Mouse (Mus musculus) right cerebral cortex, postnatal 36 days (tissue): Measurements from ENCODE around the gene Tulp4.
"Not testable (repeated sequence)": the region's sequence is repeated elsewhere in the genome, so short reads cannot be mapped to it uniquely, and the experiment has no call there.

Experiments used
- DNase-seq, 2 experiments: peaks; one replicate each; pipeline ENCODE4 v3.0.0; 2022; ENCODE audit warnings: low spot score in 2 of 2, mixed read lengths in 1 of 2

Gene Tulp4

GRCm38 (mm10) chr17:6187183-6187582 is 80.9 kb downstream of the Tulp4 start:
- no peak for DNase-seq

- DNase-seq: no peak
These were observed 83.0 kb downstream of the Tulp4 start for GRCm38 (mm10) chr17:6189207-6189606.

DNA sequence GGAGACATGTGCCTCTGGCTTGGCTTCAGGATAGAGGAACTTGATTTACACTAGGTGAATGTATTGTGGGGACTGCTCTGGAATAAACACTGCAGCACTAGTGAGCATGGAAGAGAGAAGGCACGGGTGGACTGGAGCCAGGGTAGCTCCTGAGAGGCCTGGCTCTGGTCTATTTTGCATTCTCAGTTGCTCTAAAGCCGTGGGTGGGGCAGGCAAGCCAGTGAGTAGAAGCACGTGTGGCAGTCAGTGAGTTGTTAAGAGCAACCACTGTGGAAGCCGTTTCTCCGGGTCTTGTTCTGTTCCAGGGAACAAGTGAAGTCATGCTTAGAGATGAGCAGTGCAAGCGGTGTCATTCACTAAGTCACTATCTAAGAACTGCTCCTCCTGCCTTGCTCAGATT is 86.0 kb downstream of the Tulp4 start:
- DNase-seq: peak in 1 of 2 experiments; percentile 38

DNA sequence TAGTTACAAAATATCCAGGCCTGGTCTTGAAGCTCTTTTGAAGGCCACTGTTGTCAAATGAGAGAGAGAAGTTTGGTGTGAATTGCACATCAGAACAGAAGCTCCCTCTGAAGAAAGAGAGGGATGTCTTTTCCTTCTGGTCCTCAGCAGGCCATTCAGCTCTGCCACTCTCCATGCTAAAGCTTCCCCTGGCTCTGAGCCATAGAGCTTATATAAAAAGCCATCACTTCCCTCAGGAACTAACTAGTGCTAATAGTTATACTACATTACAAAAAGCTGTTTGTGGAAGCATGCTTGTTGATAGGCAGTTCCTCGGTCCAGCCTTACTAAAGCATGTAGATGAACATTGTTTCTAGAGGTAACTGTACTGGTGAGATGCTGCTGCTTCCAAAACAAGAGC is 89.2 kb downstream of the Tulp4 start:
- no peak for DNase-seq

GRCm38 (mm10) chr17:6197491-6197890 is 91.3 kb downstream of the Tulp4 start:
- DNase-seq: no peak

GRCm38 (mm10) chr17:6198670-6199069 is 92.4 kb downstream of the Tulp4 start:
- DNase-seq: no peak

GRCm38 (mm10) chr17:6199166-6199565 is 92.9 kb downstream of the Tulp4 start:
- no peak for DNase-seq

- no peak for DNase-seq
These were observed 95.4 kb downstream of the Tulp4 start for GRCm38 (mm10) chr17:6201522-6202250.

DNA sequence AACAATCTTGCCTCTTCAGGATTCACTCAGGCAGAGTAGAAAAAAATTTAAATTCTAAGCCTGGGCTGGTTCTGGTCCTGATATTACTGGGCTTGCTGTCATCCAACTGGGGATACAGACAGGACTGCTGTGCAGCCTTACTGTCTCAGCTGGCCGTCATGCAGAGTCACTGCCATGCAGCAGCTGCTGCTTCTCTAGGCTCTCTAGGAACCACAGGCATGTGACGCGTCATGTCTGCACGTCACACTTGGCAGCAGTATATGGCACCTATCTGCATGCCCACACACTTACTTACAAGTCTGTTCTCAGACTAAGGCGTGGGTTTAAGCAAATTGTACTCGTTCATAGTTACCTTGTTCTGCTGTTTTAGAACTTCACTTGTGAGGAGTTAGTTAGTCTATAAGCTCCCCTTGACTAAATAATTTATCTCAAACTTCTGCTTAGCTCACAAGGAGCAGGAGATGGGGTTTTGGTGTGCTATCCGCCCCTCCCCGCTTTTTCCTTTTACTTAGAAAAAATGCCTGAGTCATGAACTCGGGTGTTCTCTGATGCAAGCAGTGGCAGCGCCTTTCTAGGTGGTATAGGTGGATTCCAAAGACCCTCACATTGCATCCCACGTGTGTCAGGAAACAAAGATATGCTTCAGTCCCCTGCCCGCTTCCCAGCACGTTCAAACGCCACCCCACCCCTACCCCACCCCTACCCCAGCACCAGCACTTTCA is 96.3 kb downstream of the Tulp4 start:
- peak; percentile 74 to 85 for DNase-seq

GRCm38 (mm10) chr17:6203126-6203525 is 96.9 kb downstream of the Tulp4 start:
- no peak for DNase-seq

GRCm38 (mm10) chr17:6203795-6204194 is 97.6 kb downstream of the Tulp4 start:
- DNase-seq: no peak

DNA sequence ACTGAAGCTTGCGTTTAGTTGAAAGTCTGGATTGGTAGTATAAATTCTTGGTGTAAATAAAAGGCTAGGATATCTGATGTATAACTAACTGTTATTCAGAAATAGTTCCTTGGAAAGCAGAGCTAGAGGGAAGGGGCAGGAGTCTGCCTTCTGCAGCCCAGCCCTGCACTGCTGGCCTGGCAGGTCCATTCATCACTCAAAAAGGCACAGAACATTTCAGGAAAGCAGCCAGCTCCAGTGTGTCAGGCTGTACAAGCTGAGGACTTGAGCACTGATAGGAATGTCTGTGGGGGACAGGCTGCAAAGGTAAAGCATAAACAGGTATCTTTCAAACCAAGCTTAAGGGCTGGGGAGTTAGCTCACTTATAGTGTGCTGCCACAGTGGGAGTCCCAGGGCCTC is 105.5 kb downstream of the Tulp4 start:
- no peak for DNase-seq

GRCm38 (mm10) chr17:6215640-6216039 is 109.4 kb downstream of the Tulp4 start:
- DNase-seq: no peak

GRCm38 (mm10) chr17:6216514-6216913 is 110.3 kb downstream of the Tulp4 start:
- no peak for DNase-seq

- not testable (repeated sequence) for DNase-seq
These were observed 126.4 kb downstream of the Tulp4 start for GRCm38 (mm10) chr17:6232633-6233032.

GRCm38 (mm10) chr17:6251298-6251697 is 145.1 kb downstream of the Tulp4 start:
- DNase-seq: not testable (repeated sequence)

GRCm38 (mm10) chr17:6256400-6257069 is 150.3 kb downstream of the Tulp4 start, which contains the start of gene Tmem181a:
Gene Tmem181a (plus strand): TSS chr17:6256860.
- DNase-seq: not testable (repeated sequence)

- peak; percentile 73 for DNase-seq
These were observed 150.8 kb downstream of the Tulp4 start for GRCm38 (mm10) chr17:6257070-6257456.

DNA sequence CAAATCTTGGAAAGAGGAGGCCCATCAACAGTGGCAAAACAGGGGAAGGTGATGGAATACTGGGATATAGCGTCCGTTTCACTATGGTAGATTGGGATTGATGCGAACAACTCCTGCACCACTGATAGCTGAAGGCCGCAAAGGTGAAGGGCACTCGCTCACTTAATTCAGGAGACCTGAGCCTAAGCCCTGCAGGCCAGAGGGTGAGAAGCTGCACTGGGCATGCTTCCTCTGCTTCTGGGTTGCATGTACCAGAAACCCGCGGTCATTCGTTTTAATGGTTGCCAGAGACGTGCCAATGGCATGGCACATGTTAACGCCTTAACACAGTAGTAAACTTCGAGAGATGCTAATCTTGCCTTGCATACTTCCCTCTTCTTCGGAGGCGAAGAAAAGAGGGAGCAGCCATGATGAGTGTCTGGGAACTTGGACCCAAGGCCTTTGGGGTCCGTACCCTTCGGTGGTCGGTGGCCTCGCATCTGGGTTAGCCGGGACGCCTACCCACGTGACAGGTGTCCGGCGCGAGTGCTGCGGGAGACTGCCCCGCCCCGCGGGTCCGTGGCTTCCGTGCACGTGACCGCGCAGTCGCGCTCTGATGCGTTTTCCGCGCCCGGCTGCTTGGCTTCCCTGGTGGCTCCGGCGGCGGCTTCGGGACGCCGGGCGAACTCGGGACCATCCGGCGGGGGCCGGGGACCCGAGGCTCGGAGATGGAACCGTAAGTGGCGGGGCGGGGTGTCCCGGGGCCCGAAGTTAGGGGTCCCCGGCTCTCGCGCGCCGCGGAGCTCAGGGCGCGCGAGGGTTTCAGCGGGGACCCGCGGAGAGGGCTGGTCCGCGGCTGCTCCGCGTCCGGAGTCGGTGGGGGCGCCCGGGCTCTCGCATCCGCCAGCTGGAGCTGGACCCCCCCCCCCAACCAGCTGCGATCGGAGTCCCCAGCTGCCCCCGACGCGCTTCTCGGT is 163.9 kb downstream of the Tulp4 start:
- DNase-seq: not testable (repeated sequence)

- not testable (repeated sequence) for DNase-seq
These were observed 164.6 kb downstream of the Tulp4 start for GRCm38 (mm10) chr17:6270840-6271239.

- DNase-seq: not testable (repeated sequence)
These were observed 165.7 kb downstream of the Tulp4 start for GRCm38 (mm10) chr17:6271970-6272369.
